Comparison of ENCODE assay signal across 17 mouse cellular contexts in the genomic region with DNA sequence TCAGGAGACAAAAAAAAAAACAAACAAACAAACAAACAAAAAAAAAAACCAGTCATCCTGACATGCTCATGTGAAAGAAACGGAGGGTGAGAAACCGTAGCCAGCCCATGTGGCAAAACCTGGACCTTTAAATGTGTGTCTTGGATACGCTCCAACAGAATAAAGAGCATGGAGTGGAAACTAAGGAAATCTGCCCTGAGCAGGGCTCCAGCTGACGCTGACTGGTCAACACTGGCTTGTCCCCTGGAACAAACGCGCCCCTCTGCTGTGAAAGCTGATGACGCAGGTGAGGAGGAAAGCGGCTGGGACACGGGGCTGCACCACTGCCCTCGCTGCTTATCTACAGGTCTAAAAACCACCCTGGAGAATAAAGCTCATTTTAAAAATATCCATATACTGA. TPM values are rescaled to one million over a fixed set of nuclear protein-coding genes. Genes with fewer than 3 reads are reported as not detected.
A peak's percentile ranks its signal among the peaks of the same experiment; 100 is the strongest.
DNase-seq lines count a peak whose midpoint lies in the region; ATAC-seq lines count a peak whose summit lies in the region.
"Had no signal": no experiment of that assay in that cellular context is flagged by ENCODE, and none has a peak within 500 bp of the region (broad histone marks: within the 10 kb centered on the region; RNA-seq: fewer than 3 reads in every experiment).

No protein-coding gene starts in this region.

- no peaks in the 10 kb centered on the region for H3K9me3 ChIP-seq in heart, embryonic 12.5 days (replicated peaks)
- no peaks in the 10 kb centered on the region for H3K9me3 ChIP-seq in midbrain, embryonic 10.5 days (replicated peaks)
- H3K9me3 ChIP-seq in midbrain, embryonic 16.5 days (replicated peaks; ENCODE audit: control insufficient read depth, low read length, poor library complexity, severe bottlenecking), result no peaks in the 10 kb centered on the region
- H3K9me3 ChIP-seq: lung, embryonic 15.5 days; midbrain, embryonic 15.5 days; neural tube, embryonic 12.5 days had no signal

- no peaks in the 10 kb centered on the region for H3K36me3 ChIP-seq in heart, embryonic 12.5 days
- no peaks in the 10 kb centered on the region; the same call in 1 of the 2 replicates for H3K36me3 ChIP-seq in midbrain, embryonic 10.5 days
- H3K36me3 ChIP-seq in midbrain, embryonic 16.5 days (ENCODE audit: control insufficient read depth, insufficient read depth, low read length), result no peaks in the 10 kb centered on the region
- H3K36me3 ChIP-seq: lung, embryonic 15.5 days; midbrain, embryonic 15.5 days; neural tube, embryonic 12.5 days had no signal

- WGBS in heart, embryonic 12.5 days, result 25% methylated on average over 10 of the region's 10 CpGs
- 63% methylated on average over 10 of the region's 10 CpGs for WGBS in midbrain, embryonic 10.5 days
- 48% methylated on average over 10 of the region's 10 CpGs for WGBS in midbrain, embryonic 16.5 days

- H3K27ac ChIP-seq in heart, embryonic 12.5 days (ENCODE audit: poor library complexity, severe bottlenecking), result peak overlapping the region; percentile 19; the same call in 1 of the 2 replicates
- peak overlapping the region; percentile 86; the same call in 1 of the 2 replicates for H3K27ac ChIP-seq in midbrain, embryonic 10.5 days (replicated peaks)
- H3K27ac ChIP-seq in midbrain, embryonic 16.5 days (ENCODE audit: low read length), result no peak overlapping the region
- H3K27ac ChIP-seq: gastrocnemius, adult 2 months; lung, embryonic 15.5 days; midbrain, embryonic 15.5 days had no signal

- intact Hi-C loops in heart, postnatal 14 days (cut with DNase I), result no loop called here

- H3K27me3 ChIP-seq in heart, embryonic 12.5 days (replicated peaks), result no peaks in the 10 kb centered on the region
- no peaks in the 10 kb centered on the region for H3K27me3 ChIP-seq in midbrain, embryonic 10.5 days (ENCODE audit: low read depth, poor library complexity, severe bottlenecking)
- no peaks in the 10 kb centered on the region for H3K27me3 ChIP-seq in midbrain, embryonic 16.5 days (ENCODE audit: control insufficient read depth, insufficient read depth, low read depth, low read length)
- H3K27me3 ChIP-seq: lung, embryonic 15.5 days; midbrain, embryonic 15.5 days; neural tube, embryonic 12.5 days had no signal

- no peak overlapping the region for H3K4me3 ChIP-seq in heart, embryonic 12.5 days
- H3K4me3 ChIP-seq in midbrain, embryonic 10.5 days, result no peak overlapping the region
- no peak overlapping the region for H3K4me3 ChIP-seq in midbrain, embryonic 16.5 days (ENCODE audit: low read depth, low read length)
- H3K4me3 ChIP-seq: gastrocnemius, adult 2 months; lung, embryonic 15.5 days; midbrain, embryonic 15.5 days; neural tube, embryonic 12.5 days had no signal

- peak; percentile 58; the same call in 1 of the 2 replicates for ATAC-seq in heart, embryonic 12.5 days (ENCODE audit: insufficient number of reproducible peaks, low FRiP score)
- ATAC-seq in midbrain, embryonic 16.5 days, result no peak
- ATAC-seq: intestine, embryonic 16.5 days; midbrain, embryonic 15.5 days had no signal

- H3K4me1 ChIP-seq in heart, embryonic 12.5 days (replicated peaks), result peaks cover 84% of the 10 kb centered on the region
- H3K4me1 ChIP-seq in midbrain, embryonic 10.5 days, result peaks cover 95% of the 10 kb centered on the region
- H3K4me1 ChIP-seq in midbrain, embryonic 16.5 days (ENCODE audit: control insufficient read depth, insufficient read depth, low read length), result peaks cover 32% of the 10 kb centered on the region

- no peak overlapping the region for H3K4me2 ChIP-seq in heart, embryonic 12.5 days
- no peak overlapping the region for H3K4me2 ChIP-seq in midbrain, embryonic 16.5 days (ENCODE audit: low read length)
- H3K4me2 ChIP-seq: lung, embryonic 15.5 days; midbrain, embryonic 15.5 days had no signal

- no peak for DNase-seq in heart, postnatal 14 days
- peak; percentile 58 for DNase-seq in kidney, postnatal 14 days
- DNase-seq in kidney, adult 9 months, result no peak
- no peak for DNase-seq in midbrain, embryonic 10.5 days (ENCODE audit: low spot score)
- DNase-seq in yolk sac, embryonic 10.5 days (ENCODE audit: low spot score), result peak; percentile 77
- DNase-seq in urinary bladder, postnatal 25 days (ENCODE audit: low spot score), result no peak
- DNase-seq: adrenal gland, adult 8-10 months; cerebellum, adult 9-10 months; gastrocnemius, adult 2 months; right cerebral cortex, postnatal 4 days; thymus, postnatal 36 days had no signal

- H3K9ac ChIP-seq in heart, embryonic 12.5 days, result no peak overlapping the region
- no peak overlapping the region for H3K9ac ChIP-seq in midbrain, embryonic 16.5 days (ENCODE audit: low read depth, low read length)
- H3K9ac ChIP-seq: lung, embryonic 15.5 days; midbrain, embryonic 15.5 days had no signal

RNA-seq across cellular contexts. Expression of gene Ccdc85c, which starts 18.5 kb away (rescaled TPM):
- polyA plus RNA-seq in heart, embryonic 12.5 days (2016; fragmentation: Nextera tagmentation; extraction: Ambion mirVana), result 5.9 and 6.0 TPM in 2 replicates
- total RNA-seq in heart, postnatal 14 days (2021), result 10 to 100 TPM; 33.2 to 35.2 TPM
- 12.1 and 15.5 TPM in 2 replicates for polyA plus RNA-seq in midbrain, embryonic 10.5 days (2016; fragmentation: Nextera tagmentation; extraction: Ambion mirVana)
- polyA plus RNA-seq in midbrain, embryonic 16.5 days (2015; fragmentation: Nextera tagmentation; extraction: Ambion mirVana), result 13.2 and 13.5 TPM in 2 replicates

RNA-seq across cellular contexts. Expression of gene Hhipl1, which starts 49.3 kb away (rescaled TPM):
- polyA plus RNA-seq in heart, embryonic 12.5 days (2016; fragmentation: Nextera tagmentation; extraction: Ambion mirVana), result 0.82 and 1.2 TPM in 2 replicates
- total RNA-seq in heart, postnatal 14 days (2021), result 1 to 10 TPM; 1.7 TPM
- polyA plus RNA-seq in midbrain, embryonic 10.5 days (2016; fragmentation: Nextera tagmentation; extraction: Ambion mirVana), result 3.7 and 5.1 TPM in 2 replicates
- 2.7 and 2.9 TPM in 2 replicates for polyA plus RNA-seq in midbrain, embryonic 16.5 days (2015; fragmentation: Nextera tagmentation; extraction: Ambion mirVana)

Comparison
In these comparisons a context has a peak if more than half of its experiments do, and no peak if none do; other contexts are left out.
1. DNase-seq: peak in kidney, postnatal 14 days (single experiment) and yolk sac, embryonic 10.5 days (single experiment); none in heart, postnatal 14 days (0 of 2), kidney, adult 9 months (single experiment), midbrain, embryonic 10.5 days (single experiment) and urinary bladder, postnatal 25 days (single experiment).